Mouse (Mus musculus): ENCODE measurements at regions not wholly inside any gene's neighbourhood (a gene's known extent, or its start where the extent isn't known, plus 50 kb on each side); places are given as distances from the start of the nearest gene placed in this dataset.

DNA sequence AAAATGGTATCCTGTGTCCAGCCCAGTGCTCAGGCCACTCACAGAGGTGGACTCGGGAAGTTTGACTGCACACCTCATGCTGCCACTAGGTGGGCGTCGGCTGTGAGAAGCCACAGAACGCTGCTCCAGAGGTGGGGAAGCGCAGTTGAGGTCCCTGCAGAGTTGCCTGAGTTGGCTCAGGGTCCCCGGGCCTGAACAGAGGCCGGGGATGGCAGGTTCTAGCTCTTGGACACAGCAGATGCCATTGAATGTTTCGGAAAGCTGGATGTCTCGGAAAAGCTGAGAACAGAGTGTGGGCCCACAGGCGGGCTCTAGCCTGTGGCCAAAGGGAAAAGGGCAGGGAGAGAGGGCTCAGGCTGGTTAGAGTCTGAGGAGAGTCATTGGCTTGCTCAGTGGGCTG is 273.2 kb upstream of the Far2 start:
- H3K9ac ChIP-seq (ENCODE audit: low read depth, low read length): no peak overlapping the region
- no peaks in the 10 kb centered on the region for H3K36me3 ChIP-seq (ENCODE audit: control insufficient read depth, insufficient read depth, low read length)
- no peaks in the 10 kb centered on the region for H3K79me2 ChIP-seq (ENCODE audit: control insufficient read depth, insufficient read depth, low read length)
- DNase-seq (ENCODE audit: extremely low read depth, low read depth, low spot score): no peak
- TF ChIP-seq CTCF (IDR thresholded peaks at IDR 0.05; ENCODE audit: low read depth, low read length): no peak
- no peak for TF ChIP-seq POLR2A (IDR thresholded peaks at IDR 0.05; ENCODE audit: extremely low read depth, insufficient read depth, low read length)
- H3K27me3 ChIP-seq (ENCODE audit: control insufficient read depth, insufficient read depth, low read length): no peaks in the 10 kb centered on the region
- no peak overlapping the region for H3K27ac ChIP-seq (replicated peaks; ENCODE audit: insufficient read depth, low read depth, low read length)
- no peak overlapping the region for H3K4me3 ChIP-seq (ENCODE audit: insufficient read depth, low read depth, low read length)
- 75% methylated on average over 10 of the region's 10 CpGs for WGBS
- H3K4me1 ChIP-seq (ENCODE audit: control insufficient read depth, insufficient read depth, low read length): no peaks in the 10 kb centered on the region

DNA sequence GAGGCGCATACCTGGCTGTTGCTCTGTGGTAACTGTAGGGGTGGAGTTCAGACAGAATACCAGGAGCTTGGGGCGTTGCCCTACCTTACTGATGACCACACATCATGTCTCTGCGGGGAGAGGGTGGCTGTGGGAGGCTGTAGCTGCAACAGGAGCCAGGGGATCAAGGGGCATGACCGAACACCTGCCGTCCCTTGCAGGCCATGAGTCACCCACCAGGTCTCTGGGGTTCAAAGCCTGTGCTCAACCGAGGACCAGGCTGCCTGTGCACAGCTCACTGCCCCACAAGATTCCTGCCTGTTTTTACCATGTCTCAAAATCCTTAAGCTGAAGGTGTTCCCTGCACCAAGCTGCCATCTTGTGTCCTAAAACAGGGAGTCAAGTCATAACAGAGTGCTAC is 272.4 kb upstream of the Far2 start:
- Histone ChIP-seq H3K4me1 (ENCODE audit: control insufficient read depth, insufficient read depth, low read length) (no peaks in the 10 kb centered on the region), H3K9ac (ENCODE audit: low read depth, low read length) (no peak overlapping the region), H3K27me3 (ENCODE audit: control insufficient read depth, insufficient read depth, low read length) (no peaks in the 10 kb centered on the region), H3K79me2 (ENCODE audit: control insufficient read depth, insufficient read depth, low read length) (no peaks in the 10 kb centered on the region), H3K4me3 (ENCODE audit: insufficient read depth, low read depth, low read length) (no peak overlapping the region), H3K36me3 (ENCODE audit: control insufficient read depth, insufficient read depth, low read length) (no peaks in the 10 kb centered on the region), H3K27ac (replicated peaks; ENCODE audit: insufficient read depth, low read depth, low read length) (no peak overlapping the region)
- 87% methylated on average over 6 of the region's 6 CpGs for WGBS
- TF ChIP-seq CTCF (IDR thresholded peaks at IDR 0.05; ENCODE audit: low read depth, low read length): no peak
- no peak for TF ChIP-seq POLR2A (IDR thresholded peaks at IDR 0.05; ENCODE audit: extremely low read depth, insufficient read depth, low read length)
- DNase-seq (ENCODE audit: extremely low read depth, low read depth, low spot score): no peak

DNA sequence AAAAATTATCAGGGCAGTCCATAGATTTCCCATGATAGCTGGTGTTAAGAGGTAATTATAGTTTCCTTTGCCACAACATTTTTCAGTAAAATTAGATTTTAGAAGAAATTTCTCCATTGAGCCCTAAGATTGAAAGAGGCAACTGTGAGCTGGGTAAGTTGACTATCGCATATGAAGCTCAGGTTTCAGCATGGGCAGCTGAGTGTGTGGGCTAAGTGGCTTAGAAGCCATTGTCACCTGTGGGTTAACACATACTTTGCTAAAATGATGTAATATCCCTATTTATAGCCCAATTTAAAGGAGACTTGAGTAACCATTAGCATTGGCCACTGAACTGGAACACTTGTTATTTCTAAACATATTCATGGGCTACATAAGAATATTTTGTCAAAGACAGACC is 267.6 kb upstream of the Far2 start:
- 98% methylated on average over 1 of the region's 1 CpGs for WGBS
- no peak overlapping the region for H3K27ac ChIP-seq (replicated peaks; ENCODE audit: insufficient read depth, low read depth, low read length)
- DNase-seq (ENCODE audit: extremely low read depth, low read depth, low spot score): no peak
- H3K4me1 ChIP-seq (ENCODE audit: control insufficient read depth, insufficient read depth, low read length): no peaks in the 10 kb centered on the region
- TF ChIP-seq CTCF (IDR thresholded peaks at IDR 0.05; ENCODE audit: low read depth, low read length): no peak
- no peak for TF ChIP-seq POLR2A (IDR thresholded peaks at IDR 0.05; ENCODE audit: extremely low read depth, insufficient read depth, low read length)
- H3K79me2 ChIP-seq (ENCODE audit: control insufficient read depth, insufficient read depth, low read length): no peaks in the 10 kb centered on the region
- no peaks in the 10 kb centered on the region for H3K27me3 ChIP-seq (ENCODE audit: control insufficient read depth, insufficient read depth, low read length)
- H3K9ac ChIP-seq (ENCODE audit: low read depth, low read length): no peak overlapping the region
- no peak overlapping the region for H3K4me3 ChIP-seq (ENCODE audit: insufficient read depth, low read depth, low read length)
- no peaks in the 10 kb centered on the region for H3K36me3 ChIP-seq (ENCODE audit: control insufficient read depth, insufficient read depth, low read length)

DNA sequence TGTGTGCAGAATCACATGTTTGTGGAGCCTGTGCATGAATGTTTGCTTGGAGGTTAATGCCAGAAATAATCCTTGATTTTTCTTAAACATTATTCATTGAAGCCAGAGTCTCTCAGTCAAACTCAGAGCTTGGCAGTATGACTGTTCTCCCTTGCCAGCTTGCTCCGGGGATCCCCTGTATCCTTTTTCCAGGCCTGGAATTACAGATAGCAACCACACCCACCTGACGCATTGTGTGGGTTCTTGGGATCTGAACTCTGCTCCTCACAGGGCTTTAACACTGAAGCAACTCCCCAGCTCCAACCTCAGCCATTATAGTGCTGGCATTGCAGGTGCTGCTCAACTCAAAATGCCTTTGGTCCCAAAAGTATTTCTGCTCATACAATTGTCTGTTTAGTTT is 262.8 kb upstream of the Far2 start:
- Histone ChIP-seq H3K9ac (ENCODE audit: low read depth, low read length) (no peak overlapping the region), H3K36me3 (ENCODE audit: control insufficient read depth, insufficient read depth, low read length) (no peaks in the 10 kb centered on the region), H3K79me2 (ENCODE audit: control insufficient read depth, insufficient read depth, low read length) (no peaks in the 10 kb centered on the region), H3K4me1 (ENCODE audit: control insufficient read depth, insufficient read depth, low read length) (no peaks in the 10 kb centered on the region), H3K27ac (replicated peaks; ENCODE audit: insufficient read depth, low read depth, low read length) (no peak overlapping the region), H3K4me3 (ENCODE audit: insufficient read depth, low read depth, low read length) (no peak overlapping the region), H3K27me3 (ENCODE audit: control insufficient read depth, insufficient read depth, low read length) (no peaks in the 10 kb centered on the region)
- TF ChIP-seq CTCF (IDR thresholded peaks at IDR 0.05; ENCODE audit: low read depth, low read length): no peak
- WGBS: 76% methylated on average over 2 of the region's 2 CpGs
- DNase-seq (ENCODE audit: extremely low read depth, low read depth, low spot score): no peak

DNA sequence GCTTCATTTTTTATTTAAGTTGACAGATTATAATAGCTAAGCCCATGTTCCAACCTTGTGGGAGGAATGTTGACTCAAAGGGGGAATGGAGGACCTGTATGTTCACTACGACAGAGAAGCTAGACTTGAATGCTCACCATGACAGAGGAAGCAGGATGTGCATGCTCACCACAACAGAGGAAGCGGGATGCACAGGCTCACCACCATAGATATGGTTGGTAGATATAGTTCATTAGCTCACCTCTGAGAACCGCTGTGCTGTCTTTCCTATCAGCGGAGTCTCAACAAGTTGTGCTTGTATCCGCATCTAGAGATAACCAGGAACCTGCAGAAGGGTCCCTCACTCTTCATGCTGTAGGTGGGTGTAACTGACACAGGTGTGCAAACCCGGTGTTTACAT is 262.2 kb upstream of the Far2 start:
- Histone ChIP-seq H3K9ac (ENCODE audit: low read depth, low read length) (no peak overlapping the region), H3K36me3 (ENCODE audit: control insufficient read depth, insufficient read depth, low read length) (no peaks in the 10 kb centered on the region), H3K27ac (replicated peaks; ENCODE audit: insufficient read depth, low read depth, low read length) (no peak overlapping the region), H3K4me1 (ENCODE audit: control insufficient read depth, insufficient read depth, low read length) (no peaks in the 10 kb centered on the region), H3K27me3 (ENCODE audit: control insufficient read depth, insufficient read depth, low read length) (no peaks in the 10 kb centered on the region), H3K4me3 (ENCODE audit: insufficient read depth, low read depth, low read length) (no peak overlapping the region), H3K79me2 (ENCODE audit: control insufficient read depth, insufficient read depth, low read length) (no peaks in the 10 kb centered on the region)
- WGBS: 86% methylated on average over 6 of the region's 6 CpGs
- no peak for TF ChIP-seq POLR2A (IDR thresholded peaks at IDR 0.05; ENCODE audit: extremely low read depth, insufficient read depth, low read length)
- TF ChIP-seq CTCF (IDR thresholded peaks at IDR 0.05; ENCODE audit: low read depth, low read length): no peak
- DNase-seq (ENCODE audit: extremely low read depth, low read depth, low spot score): no peak

DNA sequence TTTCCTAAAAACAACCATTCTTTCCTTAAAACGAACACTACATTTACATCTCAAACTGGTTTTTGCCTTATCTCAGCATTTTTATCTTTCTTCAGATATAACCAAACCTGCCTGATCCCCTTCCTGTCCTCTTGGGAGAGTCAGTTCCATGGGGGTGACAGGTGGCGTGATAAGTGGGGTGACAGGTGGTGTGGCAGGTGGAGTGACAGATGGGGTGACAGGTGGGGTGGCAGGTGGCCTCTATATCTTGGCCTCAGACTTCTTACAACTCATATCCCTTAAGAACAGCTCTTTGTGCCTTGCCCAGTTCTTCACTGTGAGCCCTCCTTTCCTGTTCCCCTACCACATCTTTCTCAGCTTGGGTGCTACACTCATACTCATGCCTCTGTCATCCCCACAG is 259.0 kb upstream of the Far2 start:
- TF ChIP-seq POLR2A (IDR thresholded peaks at IDR 0.05; ENCODE audit: extremely low read depth, insufficient read depth, low read length) (no peak), CTCF (IDR thresholded peaks at IDR 0.05; ENCODE audit: low read depth, low read length) (no peak)
- no peak overlapping the region for H3K4me3 ChIP-seq (ENCODE audit: insufficient read depth, low read depth, low read length)
- H3K9ac ChIP-seq (ENCODE audit: low read depth, low read length): no peak overlapping the region
- H3K79me2 ChIP-seq (ENCODE audit: control insufficient read depth, insufficient read depth, low read length): no peaks in the 10 kb centered on the region
- H3K36me3 ChIP-seq (ENCODE audit: control insufficient read depth, insufficient read depth, low read length): no peaks in the 10 kb centered on the region
- no peak for DNase-seq (ENCODE audit: extremely low read depth, low read depth, low spot score)
- no peaks in the 10 kb centered on the region for H3K27me3 ChIP-seq (ENCODE audit: control insufficient read depth, insufficient read depth, low read length)
- H3K4me1 ChIP-seq (ENCODE audit: control insufficient read depth, insufficient read depth, low read length): no peaks in the 10 kb centered on the region
- no peak overlapping the region for H3K27ac ChIP-seq (replicated peaks; ENCODE audit: insufficient read depth, low read depth, low read length)
- WGBS: 77% methylated on average over 2 of the region's 2 CpGs
